Mouse (Mus musculus): ENCODE data around the gene Paqr5.

DNA sequence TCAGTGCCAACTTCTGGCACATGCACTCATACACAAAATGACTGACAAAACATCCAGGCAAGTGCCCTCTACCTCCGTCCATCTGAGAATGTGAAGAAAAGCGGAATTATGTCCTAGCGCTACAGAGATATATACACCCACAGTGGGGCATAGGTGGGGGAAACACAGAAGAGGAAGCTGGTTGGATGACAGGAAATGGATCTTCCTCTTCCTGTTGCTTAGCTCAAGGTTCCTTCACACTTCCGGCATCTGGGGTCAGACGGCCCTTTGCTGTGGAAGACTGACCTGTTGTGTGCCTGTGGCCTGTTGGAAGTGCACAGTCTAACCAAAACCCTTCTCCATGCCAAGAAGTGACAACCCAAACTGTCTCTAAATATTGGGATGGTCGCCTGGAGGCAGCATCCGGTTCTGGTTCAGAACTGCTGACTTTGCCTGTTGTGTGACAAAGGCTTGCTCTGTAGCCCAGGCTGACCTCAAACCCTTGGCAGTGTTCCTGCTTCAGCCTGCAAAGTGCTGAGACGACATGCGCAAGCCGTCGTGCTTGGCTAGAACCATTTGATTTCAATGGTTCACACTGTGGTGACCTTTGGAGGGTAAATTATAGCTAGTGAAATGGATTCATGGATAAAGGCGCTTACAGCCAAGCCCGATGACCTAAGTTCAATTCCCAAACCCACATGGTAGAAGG is 49.3 kb downstream of the Paqr5 start:
- TF ChIP-seq EP300 (IDR thresholded peaks at IDR 0.05; ENCODE audit: low read depth), result no peak
- no peak for TF ChIP-seq CTCF (IDR thresholded peaks at IDR 0.05; ENCODE audit: low read depth)

Measured in liver, embryonic 14.5 days (tissue).